Mouse (Mus musculus) bone marrow, adult 2 months (tissue): ENCODE measurements around the gene Klhl40. TPM values are rescaled to one million over a fixed set of nuclear protein-coding genes. Genes with fewer than 3 reads are reported as not detected.

Source experiments
- H3K27ac ChIP-seq: fragments of 200-500 bp; 2 replicates; pipeline ENCODE4 v1.5.1; 2012; ENCODE audit warnings: low read depth, mild to moderate bottlenecking, control low read depth, inconsistent platforms, low read length; ENCODE audit not compliant: control insufficient read depth, poor library complexity, insufficient read depth
- H3K4me1 ChIP-seq: fragments of 200-500 bp; 2 replicates; pipeline ENCODE4 v1.6.1; 2011; ENCODE audit warnings: low read length; ENCODE audit not compliant: control insufficient read depth, insufficient read depth
- H3K4me3 ChIP-seq: fragments of 200-500 bp; replicated peaks from 2 replicates; pipeline ENCODE3; 2011; ENCODE audit warnings: mild to moderate bottlenecking, low read depth, low read length, control low read depth; ENCODE audit not compliant: control insufficient read depth
- CTCF ChIP-seq: fragments of 200-500 bp; IDR thresholded peaks from 2 replicates; pipeline ENCODE4 v1.5.1; 2011; ENCODE audit warnings: low read length, control low read depth; ENCODE audit not compliant: control insufficient read depth, insufficient read depth
- POLR2A ChIP-seq: fragments of 200-500 bp; IDR thresholded peaks from 2 replicates; pipeline ENCODE4 v1.6.1; 2011; ENCODE audit warnings: low read depth, mild to moderate bottlenecking, control low read depth, low read length, borderline replicate concordance; ENCODE audit not compliant: control insufficient read depth
- WGBS: fragments of 180-500 bp; shearing (Covaris S2); methylation state at CpG from one replicate; pipeline ENCODE4 v1.1.7; 2018; 5-methylcytosine and 5-hydroxymethylcytosine counted together
- polyA plus RNA-seq: library from polyadenylated mRNA; stranded (reverse); fragments of >200 nt; gene quantifications from 2 replicates; pipeline ENCODE4 v1.2.4, GENCODE M21; 2011; ENCODE audit warnings: low replicate concordance; ENCODE audit not compliant: missing spikeins, insufficient read depth, insufficient read length

Gene Klhl40
- polyA plus RNA-seq, 1 experiment: 0.62 TPM

- TF ChIP-seq POLR2A: no peak
- no peak for TF ChIP-seq CTCF
- H3K4me3 ChIP-seq: no peak overlapping the region
- 85% methylated on average over 3 of the region's 3 CpGs for WGBS
Measured at GRCm38 (mm10) chr9:121826356-121826755, 48.9 kb downstream of the Klhl40 start.

GRCm38 (mm10) chr9:121828314-121828713 lies 50.9 kb downstream of the Klhl40 start:
- Histone ChIP-seq H3K27ac (no peak overlapping the region), H3K4me1 (no peaks in the 10 kb centered on the region), H3K4me3 (no peak overlapping the region)
- 46% methylated on average over 6 of the region's 6 CpGs for WGBS
- no peak for TF ChIP-seq CTCF
- no peak for TF ChIP-seq POLR2A

More at GRCm38 (mm10) chr9:121826356-121826755, 48.9 kb downstream of the Klhl40 start:
- Histone ChIP-seq H3K4me1 (no peaks in the 10 kb centered on the region), H3K27ac (no peak overlapping the region)

- 62% methylated on average over 7 of the region's 7 CpGs for WGBS
- H3K4me3 ChIP-seq: no peak overlapping the region
- TF ChIP-seq POLR2A: no peak
- TF ChIP-seq CTCF: no peak
- no peaks in the 10 kb centered on the region for H3K4me1 ChIP-seq
- H3K27ac ChIP-seq: no peak overlapping the region
Measured at GRCm38 (mm10) chr9:121829270-121829992, 52.0 kb downstream of the Klhl40 start.

GRCm38 (mm10) chr9:121830243-121830955 lies 53.0 kb downstream of the Klhl40 start:
- H3K27ac ChIP-seq: no peak overlapping the region
- 67% methylated on average over 6 of the region's 6 CpGs for WGBS
- TF ChIP-seq POLR2A: no peak
- peak; percentile 62 for TF ChIP-seq CTCF
- H3K4me3 ChIP-seq: no peak overlapping the region
- no peaks in the 10 kb centered on the region for H3K4me1 ChIP-seq

GRCm38 (mm10) chr9:121830956-121831293 lies 53.5 kb downstream of the Klhl40 start:
- Histone ChIP-seq H3K4me1 (no peaks in the 10 kb centered on the region), H3K4me3 (no peak overlapping the region), H3K27ac (no peak overlapping the region)
- TF ChIP-seq POLR2A (no peak), CTCF (peak; percentile 65)
- 27% methylated on average over 6 of the region's 6 CpGs for WGBS

Other genes starting within 250 kb of the Klhl40 start
- not detected in 2 replicates for gene Lyzl4, start 135.5 kb upstream of the Klhl40 start, polyA plus RNA-seq
- gene Vipr1, start 134.9 kb upstream of the Klhl40 start, polyA plus RNA-seq: 0.72 TPM in 1 of 2 replicates, not detected in the other
- gene Sec22c, start 72.1 kb upstream of the Klhl40 start, polyA plus RNA-seq: 4.5 and 8.3 TPM in 2 replicates
- gene Ss18l2, start 67.3 kb upstream of the Klhl40 start, polyA plus RNA-seq: 39.6 and 72.1 TPM in 2 replicates
- gene Nktr, start 58.4 kb upstream of the Klhl40 start, polyA plus RNA-seq: 41.4 and 50.9 TPM in 2 replicates
- gene Zfp651, start 18.3 kb upstream of the Klhl40 start, polyA plus RNA-seq: 2.0 and 3.0 TPM in 2 replicates
- gene Hhatl, start 14.9 kb downstream of the Klhl40 start, polyA plus RNA-seq: not detected in 2 replicates
- not detected in 2 replicates for gene Ccdc13, start 61.9 kb downstream of the Klhl40 start, polyA plus RNA-seq
- gene Higd1a, start 80.8 kb downstream of the Klhl40 start, polyA plus RNA-seq: 52.3 and 68.9 TPM in 2 replicates
- not detected in 2 replicates for gene Ackr2, start 120.7 kb downstream of the Klhl40 start, polyA plus RNA-seq
- 0.77 TPM in 1 of 2 replicates, not detected in the other for gene Cyp8b1, start 138.7 kb downstream of the Klhl40 start, polyA plus RNA-seq
- gene Fam198a, start 173.4 kb downstream of the Klhl40 start, polyA plus RNA-seq: 0.36 TPM in 1 of 2 replicates, not detected in the other
- 0.90 and 3.0 TPM in 2 replicates for gene Pomgnt2, start 219.5 kb downstream of the Klhl40 start, polyA plus RNA-seq